Mouse (Mus musculus) embryonic facial prominence, embryonic 12.5 days (tissue): ENCODE measurements around the gene Crim1. TPM values are rescaled to one million over a fixed set of nuclear protein-coding genes. Genes with fewer than 3 reads are reported as not detected.

Source experiments
- ATAC-seq: fragments of 200-750 bp; cut with Nextera tagmentation; 2 replicates; pipeline ENCODE4 v1.8.0; 2017; ENCODE audit not compliant: insufficient number of reproducible peaks, insufficient read depth, low FRiP score, low TSS enrichment
- H3K27ac ChIP-seq: fragments of 300-500 bp; sonication (generic); 2 replicates; pipeline ENCODE4 v1.5.1; 2016; ENCODE audit warnings: mild to moderate bottlenecking
- H3K27me3 ChIP-seq: fragments of 300-500 bp; sonication (generic); 2 replicates; pipeline ENCODE4 v1.6.1; 2016; ENCODE audit warnings: mild to moderate bottlenecking, moderate library complexity
- H3K36me3 ChIP-seq: fragments of 300-500 bp; sonication (generic); 2 replicates; pipeline ENCODE4 v1.6.1; 2016; ENCODE audit warnings: mild to moderate bottlenecking
- H3K4me1 ChIP-seq: fragments of 300-500 bp; sonication (generic); 2 replicates; pipeline ENCODE4 v1.6.1; 2016
- H3K4me2 ChIP-seq: fragments of 300-500 bp; sonication (generic); replicated peaks from 2 replicates; pipeline ENCODE4 v1.6.1; 2016; ENCODE audit warnings: mild to moderate bottlenecking, moderate library complexity
- H3K4me3 ChIP-seq: fragments of 300-500 bp; sonication (generic); 2 replicates; pipeline ENCODE4 v1.5.1; 2016; ENCODE audit warnings: mild to moderate bottlenecking
- H3K9ac ChIP-seq: fragments of 300-500 bp; sonication (generic); 2 replicates; pipeline ENCODE4 v1.6.1; 2016; ENCODE audit warnings: mild to moderate bottlenecking, moderate library complexity
- H3K9me3 ChIP-seq: fragments of 300-500 bp; sonication (generic); 2 replicates; pipeline ENCODE4 v1.6.1; 2016; ENCODE audit warnings: mild to moderate bottlenecking, moderate library complexity
- WGBS: fragments of 180-500 bp; shearing (Covaris S2); methylation state at CpG from one replicate; pipeline ENCODE4 v1.1.7; 2016; 5-methylcytosine and 5-hydroxymethylcytosine counted together
- polyA plus RNA-seq: library from polyadenylated mRNA; unstranded; fragments of >200 nt; fragmentation: Nextera tagmentation; extraction: Ambion mirVana; gene quantifications from 2 replicates; pipeline ENCODE4 v1.2.1, GENCODE M21; 2016

The Crim1 gene
- polyA plus RNA-seq, 1 experiment from 2014 or later: 5.9 TPM

GRCm38 (mm10) chr17:78291030-78291429, 91.0 kb downstream of the Crim1 start:
- H3K36me3 ChIP-seq: no peaks in the 10 kb centered on the region; the same call in 1 of the 2 replicates
- WGBS: 88% methylated on average over 5 of the region's 5 CpGs
- H3K9me3 ChIP-seq: no peaks in the 10 kb centered on the region
- no peak overlapping the region for H3K4me3 ChIP-seq
- no peaks in the 10 kb centered on the region for H3K27me3 ChIP-seq
- no peaks in the 10 kb centered on the region for H3K4me1 ChIP-seq
- ATAC-seq: no peak
- no peak overlapping the region for H3K27ac ChIP-seq
- no peak overlapping the region for H3K4me2 ChIP-seq
- H3K9ac ChIP-seq: no peak overlapping the region

- H3K4me1 ChIP-seq: no peaks in the 10 kb centered on the region
- H3K9ac ChIP-seq: no peak overlapping the region
- no peaks in the 10 kb centered on the region for H3K9me3 ChIP-seq
- no peak for ATAC-seq
- no peaks in the 10 kb centered on the region for H3K27me3 ChIP-seq
- H3K27ac ChIP-seq: no peak overlapping the region
- no peaks in the 10 kb centered on the region for H3K36me3 ChIP-seq
- H3K4me2 ChIP-seq: no peak overlapping the region
- H3K4me3 ChIP-seq: no peak overlapping the region
- WGBS: 72% methylated on average over 7 of the region's 7 CpGs
Measured at GRCm38 (mm10) chr17:78292301-78292700, 92.3 kb downstream of the Crim1 start.

- ATAC-seq: no peak
- no peaks in the 10 kb centered on the region; the same call in 1 of the 2 replicates for H3K4me1 ChIP-seq
Measured at GRCm38 (mm10) chr17:78292827-78293488, 92.9 kb downstream of the Crim1 start.

GRCm38 (mm10) chr17:78295979-78296378, 95.9 kb downstream of the Crim1 start:
- Histone ChIP-seq H3K27me3 (no peaks in the 10 kb centered on the region), H3K4me1 (peaks cover 6% of the 10 kb centered on the region; the same call in 1 of the 2 replicates), H3K9ac (no peak overlapping the region), H3K9me3 (no peaks in the 10 kb centered on the region), H3K4me3 (no peak overlapping the region), H3K36me3 (no peaks in the 10 kb centered on the region), H3K27ac (no peak overlapping the region), H3K4me2 (no peak overlapping the region)
- no peak for ATAC-seq
- 79% methylated on average over 7 of the region's 7 CpGs for WGBS

More at GRCm38 (mm10) chr17:78292827-78293488, 92.9 kb downstream of the Crim1 start:
- H3K36me3 ChIP-seq: no peaks in the 10 kb centered on the region
- H3K9me3 ChIP-seq: no peaks in the 10 kb centered on the region
- no peaks in the 10 kb centered on the region for H3K27me3 ChIP-seq
- WGBS: 93% methylated on average over 10 of the region's 10 CpGs
- H3K4me3 ChIP-seq: no peak overlapping the region
- H3K4me2 ChIP-seq: no peak overlapping the region
- H3K9ac ChIP-seq: no peak overlapping the region
- H3K27ac ChIP-seq: no peak overlapping the region

DNA sequence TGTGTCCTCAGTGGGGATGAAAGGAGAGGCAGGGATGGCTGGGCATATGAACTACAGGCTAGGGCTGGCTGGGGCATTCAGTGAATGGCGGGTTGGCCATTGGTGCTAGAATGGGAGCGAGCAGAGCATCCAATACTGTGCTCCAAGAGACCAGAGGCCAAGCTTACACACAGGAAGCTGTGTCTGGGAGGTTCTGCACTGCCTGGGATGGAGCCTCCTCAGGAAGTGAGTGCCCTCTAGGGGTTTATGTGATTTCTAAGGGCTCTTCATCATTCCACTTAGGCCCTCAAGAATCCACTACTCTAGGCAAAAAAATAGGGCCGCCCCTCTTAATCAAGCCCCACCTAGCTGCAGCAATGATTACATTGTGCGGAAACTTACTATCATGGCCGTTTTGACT, 98.1 kb downstream of the Crim1 start:
- no peaks in the 10 kb centered on the region for H3K27me3 ChIP-seq
- H3K4me2 ChIP-seq: no peak overlapping the region
- H3K36me3 ChIP-seq: 0 out of 2 replicates have a peak, but pooled peaks cover 5% of the 10 kb centered on the region
- no peak overlapping the region for H3K9ac ChIP-seq
- no peaks in the 10 kb centered on the region for H3K9me3 ChIP-seq
- ATAC-seq: no peak
- WGBS: 79% methylated on average over 5 of the region's 5 CpGs
- no peak overlapping the region for H3K27ac ChIP-seq
- H3K4me1 ChIP-seq: peaks cover 6% of the 10 kb centered on the region; the same call in 1 of the 2 replicates
- H3K4me3 ChIP-seq: no peak overlapping the region

GRCm38 (mm10) chr17:78298967-78299540, 99.0 kb downstream of the Crim1 start:
- Histone ChIP-seq H3K9me3 (no peaks in the 10 kb centered on the region), H3K9ac (no peak overlapping the region), H3K27me3 (no peaks in the 10 kb centered on the region), H3K4me1 (peaks cover 6% of the 10 kb centered on the region; the same call in 1 of the 2 replicates), H3K36me3 (0 out of 2 replicates have a peak, but pooled peaks cover 8% of the 10 kb centered on the region), H3K27ac (no peak overlapping the region), H3K4me2 (no peak overlapping the region), H3K4me3 (no peak overlapping the region)
- 40% methylated on average over 8 of the region's 8 CpGs for WGBS
- ATAC-seq: no peak; the same call in 1 of the 2 replicates

DNA sequence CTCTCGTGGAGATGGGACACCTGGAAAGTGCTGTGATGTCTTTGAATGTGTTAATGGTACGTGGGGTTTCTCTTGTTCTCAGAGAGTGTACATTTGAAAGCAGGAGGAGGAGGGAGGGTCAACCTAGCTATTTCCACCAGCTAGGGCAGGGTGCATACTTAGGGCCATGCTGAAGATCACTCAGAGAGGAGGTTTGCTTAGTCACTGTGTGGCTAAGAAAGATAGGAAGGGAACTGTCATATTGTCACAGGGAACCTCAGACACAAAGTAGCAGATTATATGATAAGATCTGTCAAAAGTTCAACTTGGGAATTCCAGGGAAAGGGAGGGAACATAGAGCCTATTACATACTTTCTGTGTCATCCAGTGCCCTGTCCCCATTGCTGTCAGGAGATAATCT, 103.0 kb downstream of the Crim1 start:
- WGBS: 82% methylated on average over 2 of the region's 2 CpGs
- H3K36me3 ChIP-seq: peaks cover 8% of the 10 kb centered on the region; the same call in 1 of the 2 replicates
- H3K27me3 ChIP-seq: no peaks in the 10 kb centered on the region
- no peak overlapping the region for H3K4me2 ChIP-seq
- H3K9me3 ChIP-seq: no peaks in the 10 kb centered on the region
- H3K27ac ChIP-seq: no peak overlapping the region
- no peak overlapping the region for H3K4me3 ChIP-seq
- peaks cover 6% of the 10 kb centered on the region; the same call in 1 of the 2 replicates for H3K4me1 ChIP-seq
- H3K9ac ChIP-seq: no peak overlapping the region
- no peak for ATAC-seq

DNA sequence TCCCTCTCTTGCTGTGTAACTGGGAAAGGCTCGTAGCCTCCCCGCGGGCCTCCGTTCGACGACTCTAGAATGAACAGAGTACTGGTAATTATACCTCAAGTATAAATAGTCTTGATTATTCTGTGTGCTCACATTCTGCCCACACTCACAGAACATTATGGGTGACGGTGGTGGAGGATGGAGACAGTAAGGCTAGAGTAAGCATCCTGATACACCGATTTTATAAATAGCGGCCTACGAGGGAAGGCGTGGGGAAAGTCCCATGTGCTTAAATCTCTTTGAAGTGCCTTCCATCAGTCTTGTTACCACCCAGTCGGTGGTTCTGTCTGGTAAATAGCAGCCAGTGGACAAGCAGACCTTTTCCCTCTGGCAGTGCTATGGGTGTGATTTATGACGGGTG, 104.0 kb downstream of the Crim1 start:
- Histone ChIP-seq H3K4me3 (no peak overlapping the region), H3K9ac (no peak overlapping the region), H3K27ac (no peak overlapping the region), H3K4me2 (no peak overlapping the region), H3K27me3 (no peaks in the 10 kb centered on the region), H3K36me3 (peaks cover 11% of the 10 kb centered on the region; the same call in 1 of the 2 replicates), H3K9me3 (no peaks in the 10 kb centered on the region), H3K4me1 (peaks cover 2% of the 10 kb centered on the region; the same call in 1 of the 2 replicates)
- WGBS: 88% methylated on average over 13 of the region's 13 CpGs
- ATAC-seq: no peak

DNA sequence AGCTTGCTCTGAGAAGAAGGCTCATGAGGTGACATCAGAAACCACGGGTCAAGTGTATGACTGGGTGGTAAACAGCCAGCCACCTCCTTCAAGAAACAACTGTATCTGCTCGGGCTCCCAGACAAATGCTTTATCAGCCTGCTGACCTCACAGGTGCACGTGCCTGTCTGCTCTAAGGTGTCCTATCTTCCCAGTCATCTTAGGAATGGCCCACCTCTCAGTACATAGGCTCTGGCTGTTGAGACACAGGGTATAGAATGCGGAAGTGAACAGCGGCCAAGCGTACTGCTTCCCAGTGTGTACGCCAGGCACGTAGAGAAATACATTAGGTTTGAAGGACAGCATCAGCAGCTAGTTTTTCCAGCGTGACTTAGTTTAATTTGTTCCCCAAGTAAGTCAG, 106.4 kb downstream of the Crim1 start:
- peaks cover 15% of the 10 kb centered on the region; the same call in 1 of the 2 replicates for H3K36me3 ChIP-seq
- 93% methylated on average over 9 of the region's 9 CpGs for whole genome bisulfite sequencing
- no peak overlapping the region for H3K4me2 ChIP-seq
- no peaks in the 10 kb centered on the region for H3K9me3 ChIP-seq
- ATAC-seq: no peak
- no peaks in the 10 kb centered on the region for H3K4me1 ChIP-seq
- H3K27me3 ChIP-seq: no peaks in the 10 kb centered on the region
- no peak overlapping the region for H3K4me3 ChIP-seq
- no peak overlapping the region for H3K9ac ChIP-seq
- H3K27ac ChIP-seq: no peak overlapping the region

DNA sequence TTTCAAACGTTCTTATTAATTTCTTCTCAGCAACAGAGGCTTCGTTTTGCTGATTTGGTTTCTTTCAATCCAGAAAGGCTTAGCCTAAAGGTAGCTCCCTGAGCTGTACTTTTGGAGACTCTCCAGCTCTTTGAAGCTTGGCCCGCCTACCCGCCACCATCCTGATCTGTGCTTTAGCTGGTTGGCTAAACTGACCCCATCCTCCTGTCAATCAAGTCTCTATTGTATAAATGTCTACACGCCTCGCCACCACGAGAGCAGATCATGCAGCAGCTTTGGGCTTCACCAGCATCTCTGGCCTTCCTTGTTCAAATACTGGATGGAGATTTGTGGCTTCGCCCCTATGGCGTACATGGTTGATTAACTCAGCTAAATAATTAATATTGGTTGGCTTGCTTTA, 108.2 kb downstream of the Crim1 start:
- Histone ChIP-seq H3K4me3 (no peak overlapping the region), H3K4me2 (no peak overlapping the region), H3K9me3 (no peaks in the 10 kb centered on the region), H3K4me1 (no peaks in the 10 kb centered on the region), H3K27ac (no peak overlapping the region), H3K36me3 (peaks cover 8% of the 10 kb centered on the region; the same call in 1 of the 2 replicates), H3K9ac (no peak overlapping the region), H3K27me3 (no peaks in the 10 kb centered on the region)
- 93% methylated on average over 9 of the region's 9 CpGs for WGBS
- ATAC-seq: no peak

GRCm38 (mm10) chr17:78313006-78313405, 113.0 kb downstream of the Crim1 start:
- Histone ChIP-seq H3K4me2 (no peak overlapping the region), H3K9me3 (no peaks in the 10 kb centered on the region), H3K4me1 (no peaks in the 10 kb centered on the region), H3K27ac (no peak overlapping the region), H3K4me3 (no peak overlapping the region), H3K27me3 (no peaks in the 10 kb centered on the region), H3K36me3 (peaks cover 20% of the 10 kb centered on the region), H3K9ac (no peak overlapping the region)
- WGBS: 88% methylated on average over 12 of the region's 12 CpGs
- ATAC-seq: no peak

GRCm38 (mm10) chr17:78313612-78314011, 113.6 kb downstream of the Crim1 start:
- Histone ChIP-seq H3K4me1 (no peaks in the 10 kb centered on the region), H3K27ac (no peak overlapping the region), H3K4me2 (no peak overlapping the region), H3K27me3 (no peaks in the 10 kb centered on the region), H3K36me3 (peaks cover 18% of the 10 kb centered on the region), H3K9me3 (no peaks in the 10 kb centered on the region), H3K4me3 (no peak overlapping the region), H3K9ac (no peak overlapping the region)
- 72% methylated on average over 5 of the region's 5 CpGs for WGBS
- no peak for ATAC-seq
